Mouse (Mus musculus) thymus, postnatal 36 days (tissue): ENCODE measurements at regions not wholly inside any gene's neighbourhood (a gene's known extent, or its start where the extent isn't known, plus 50 kb on each side); places are given as distances from the start of the nearest gene placed in this dataset.

Source experiments
- DNase-seq, 2 experiments: peaks; one replicate each; pipeline ENCODE4 v3.0.0; 2022; ENCODE audit warnings: mixed read lengths in 2 of 2

DNA sequence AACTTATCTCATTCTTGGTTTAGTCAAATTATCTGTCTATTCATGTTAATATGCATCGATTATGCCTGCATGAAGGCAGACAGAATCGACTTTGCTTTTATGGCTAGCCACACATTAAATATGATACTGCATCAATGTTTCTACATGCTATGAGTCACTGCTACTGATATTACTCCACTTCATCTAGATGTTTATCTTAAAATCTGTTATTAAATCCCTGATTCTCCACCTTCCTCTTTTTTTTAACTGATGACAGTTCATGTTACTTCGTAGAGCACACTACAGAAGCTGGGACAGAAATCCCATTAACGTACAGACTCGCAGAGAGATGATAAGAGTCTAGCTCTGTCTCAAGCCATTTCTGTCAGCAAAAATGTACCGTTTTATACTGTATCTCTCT, 685.1 kb upstream of the Cdh9 start:
- no peak for DNase-seq

DNA sequence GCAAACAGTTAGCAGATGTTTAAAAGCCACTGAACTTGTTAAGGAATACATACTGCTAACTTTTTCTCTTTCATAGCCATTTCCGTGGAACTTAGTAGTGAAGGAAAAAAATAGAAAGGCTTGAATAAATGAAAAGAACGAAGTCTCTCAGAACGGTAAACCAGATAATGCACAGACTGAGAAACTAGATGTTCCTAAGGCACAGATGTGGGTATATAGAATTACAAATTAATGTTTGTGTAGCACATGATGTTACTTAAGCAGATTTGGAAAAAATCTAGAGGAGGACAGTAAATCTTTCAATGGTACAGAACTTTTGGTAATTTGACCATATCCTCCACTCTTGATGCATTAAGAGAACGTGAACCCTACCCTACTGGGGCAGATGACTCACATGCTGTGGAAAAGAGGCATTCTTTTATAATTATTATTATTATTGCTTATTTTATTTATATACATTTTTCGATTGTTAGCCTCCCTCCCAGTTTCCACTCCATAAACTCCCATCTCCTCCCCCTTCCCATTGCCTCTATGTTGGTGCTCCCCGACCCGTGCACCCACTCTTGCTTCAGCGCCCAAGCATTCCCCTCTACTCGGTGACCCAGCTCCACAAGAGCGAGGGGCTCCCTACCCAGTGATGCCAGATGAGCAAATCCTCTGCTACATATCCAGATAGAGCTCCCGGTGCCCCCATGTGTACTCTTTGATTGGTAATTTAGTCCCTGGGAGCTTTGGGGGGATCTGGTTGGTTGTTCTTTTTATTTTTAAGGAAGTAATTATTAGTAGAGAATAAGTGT, 651.9 kb upstream of the Cdh9 start:
- peak in 1 of 2 experiments; percentile 2 for DNase-seq
